Mouse (Mus musculus): ENCODE data around the gene Ceacam9.
A peak's percentile ranks its signal among the peaks of the same experiment; 100 is the strongest.
"Not testable (repeated sequence)": the region's sequence is repeated elsewhere in the genome, so short reads cannot be mapped to it uniquely, and the experiment has no call there.

Gene Ceacam9

DNA sequence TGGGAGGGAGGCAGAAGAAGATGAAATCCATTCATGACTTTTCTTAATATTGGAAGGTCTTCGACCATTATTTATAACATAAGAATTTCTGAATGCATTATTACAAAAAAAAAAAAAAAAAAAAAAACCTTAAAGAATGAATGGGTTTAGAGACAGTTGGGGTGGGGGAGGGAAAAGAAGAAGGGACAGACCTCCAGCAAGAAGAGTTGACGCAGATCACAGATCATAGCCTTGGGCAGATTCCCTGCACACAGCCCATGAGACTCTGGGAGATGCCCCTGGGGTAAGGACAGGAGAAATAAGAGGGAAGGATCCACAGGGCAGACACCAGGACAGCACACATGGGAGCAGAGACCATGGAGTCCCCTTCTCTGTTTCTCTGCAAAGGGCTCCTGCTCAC, at the start of gene Ceacam9:
TSS of gene Ceacam9 (plus strand) at position 301 of the 400 bp plus-strand sequence.
- DNase-seq (ENCODE audit: extremely low spot score), result no peak

DNA sequence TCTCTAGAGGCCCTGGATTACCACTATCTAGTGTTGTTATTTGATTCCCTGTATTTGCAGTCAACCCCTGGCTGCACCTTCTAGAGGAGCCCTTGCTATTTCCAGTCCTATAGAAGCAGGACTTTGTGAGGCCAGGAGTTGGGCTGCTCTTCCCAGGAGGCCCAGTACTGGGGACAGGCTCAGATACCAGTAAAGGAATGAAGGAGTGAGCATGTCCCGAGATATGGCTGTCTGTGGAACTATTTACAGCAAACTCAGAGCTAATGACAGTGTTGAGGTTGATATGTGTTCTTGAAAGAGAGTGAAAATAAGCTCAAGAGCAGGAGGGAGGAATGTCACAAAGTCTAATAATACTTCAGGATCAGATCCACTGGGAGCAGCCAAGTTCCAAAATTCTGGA, 47.9 kb upstream of the Ceacam9 start:
- no peak for DNase-seq (ENCODE audit: extremely low spot score)

DNA sequence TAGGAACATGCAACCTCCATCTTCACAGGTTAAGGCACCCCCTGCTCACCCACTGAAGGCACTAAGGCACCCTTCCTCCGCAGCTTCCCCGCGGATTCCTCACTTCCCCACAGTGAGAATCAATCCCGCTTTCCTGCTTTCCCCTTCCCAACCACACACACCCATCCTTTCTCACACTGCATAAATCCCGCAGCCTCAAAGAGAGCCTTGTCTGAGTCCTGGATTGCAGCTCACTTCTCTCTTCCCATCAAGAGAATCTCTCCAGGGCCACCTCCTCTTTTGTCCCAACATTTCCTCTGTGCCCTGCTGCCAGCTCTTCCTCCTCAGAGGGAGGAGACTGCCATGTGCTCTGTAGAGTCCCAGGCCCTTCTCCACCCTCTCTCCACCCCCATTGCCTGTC, 47.0 kb upstream of the Ceacam9 start:
- DNase-seq (ENCODE audit: extremely low spot score), result not testable (repeated sequence)

DNA sequence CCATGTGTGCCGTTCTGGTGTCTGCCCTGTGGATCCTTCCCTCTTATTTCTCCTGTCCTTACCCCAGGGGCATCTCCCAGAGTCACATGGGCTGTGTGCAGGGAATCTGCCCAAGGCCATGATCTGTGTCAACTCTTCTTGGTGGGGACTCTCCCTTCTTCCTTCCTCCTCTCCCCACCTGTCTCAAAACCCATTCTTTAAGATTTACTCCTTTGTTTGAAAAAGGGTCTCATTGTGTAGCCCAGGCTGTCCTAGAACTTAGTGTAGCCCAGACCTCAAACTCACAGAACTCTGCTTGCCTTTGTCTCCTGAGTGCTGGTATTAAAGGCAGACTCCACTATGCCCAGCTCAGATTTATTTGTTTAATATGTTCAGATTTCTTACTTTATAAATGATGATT, 46.1 kb upstream of the Ceacam9 start, which contains the start of gene Ceacam15:
TSS of gene Ceacam15 (minus strand) at position 101 of the 400 bp plus-strand sequence.
- no peak for DNase-seq (ENCODE audit: extremely low spot score)

- DNase-seq (ENCODE audit: extremely low spot score), result not testable (repeated sequence)
Measured at GRCm38 (mm10) chr7:16680194-16680593, 41.5 kb upstream of the Ceacam9 start.

DNA sequence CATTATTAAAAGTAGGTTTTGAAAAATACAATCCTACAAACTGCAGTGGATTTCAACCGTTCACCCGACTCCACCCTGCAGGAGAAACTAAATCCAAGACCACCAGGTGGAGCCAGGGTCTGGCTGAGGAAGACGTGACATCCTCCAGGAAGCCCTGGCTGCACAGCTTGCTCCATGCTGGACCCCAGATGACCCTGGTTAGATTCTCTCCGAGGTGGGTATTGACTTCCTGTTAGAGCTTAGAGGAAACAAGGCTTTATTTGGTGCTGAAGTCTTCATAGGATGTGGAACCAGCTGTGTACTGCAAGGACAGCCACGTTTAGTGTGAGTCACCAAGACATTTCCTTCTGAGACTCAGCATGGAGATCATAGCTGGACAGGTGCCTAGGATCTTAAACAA, 32.5 kb upstream of the Ceacam9 start:
- DNase-seq (ENCODE audit: extremely low spot score), result no peak

DNA sequence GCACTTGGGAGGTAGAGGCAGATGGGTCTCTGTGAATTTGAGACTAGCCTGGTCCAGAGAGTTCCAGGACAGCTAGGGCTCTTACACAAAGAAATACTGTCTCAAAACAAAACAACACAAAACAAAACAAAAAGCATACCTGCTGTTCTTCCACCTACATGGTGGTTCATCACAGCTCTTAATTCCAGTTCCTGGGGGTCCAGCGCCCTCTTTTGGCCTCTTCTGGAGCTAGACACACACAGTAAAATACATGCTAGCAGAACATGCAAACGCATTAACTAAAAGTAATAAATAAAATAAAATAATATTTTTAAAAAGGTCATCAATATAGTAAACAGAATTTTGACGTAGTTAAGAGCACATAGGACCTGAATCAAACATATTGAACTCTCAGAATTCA, 26.7 kb upstream of the Ceacam9 start:
- DNase-seq (ENCODE audit: extremely low spot score), result no peak

DNA sequence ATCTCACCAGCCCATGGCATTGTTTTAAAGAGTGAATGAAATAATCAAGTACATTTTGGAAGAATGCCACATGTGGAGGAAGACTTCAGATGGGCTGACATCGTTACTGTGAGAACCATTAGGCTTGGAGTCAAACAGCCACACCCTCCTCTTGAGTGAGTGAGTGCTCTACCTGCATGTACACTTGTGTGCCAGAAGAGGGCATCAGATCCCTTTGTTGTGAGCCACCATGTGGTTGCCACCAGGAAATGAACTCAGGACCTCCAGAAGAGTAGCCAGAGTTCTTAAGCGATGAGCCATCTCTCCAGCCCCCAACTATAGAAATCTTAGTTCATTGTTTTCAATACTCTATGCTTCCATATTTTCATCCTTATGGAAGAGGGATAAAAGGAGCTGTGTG, 22.7 kb upstream of the Ceacam9 start:
- DNase-seq (ENCODE audit: extremely low spot score), result no peak

GRCm38 (mm10) chr7:16700583-16700982, 21.1 kb upstream of the Ceacam9 start:
- DNase-seq (ENCODE audit: extremely low spot score), result no peak

GRCm38 (mm10) chr7:16706385-16706784, 15.3 kb upstream of the Ceacam9 start:
- DNase-seq (ENCODE audit: extremely low spot score), result no peak

GRCm38 (mm10) chr7:16708244-16708643, 13.5 kb upstream of the Ceacam9 start:
- no peak for DNase-seq (ENCODE audit: extremely low spot score)

- DNase-seq (ENCODE audit: extremely low spot score), result no peak
Measured at GRCm38 (mm10) chr7:16710604-16711003, 11.1 kb upstream of the Ceacam9 start.

DNA sequence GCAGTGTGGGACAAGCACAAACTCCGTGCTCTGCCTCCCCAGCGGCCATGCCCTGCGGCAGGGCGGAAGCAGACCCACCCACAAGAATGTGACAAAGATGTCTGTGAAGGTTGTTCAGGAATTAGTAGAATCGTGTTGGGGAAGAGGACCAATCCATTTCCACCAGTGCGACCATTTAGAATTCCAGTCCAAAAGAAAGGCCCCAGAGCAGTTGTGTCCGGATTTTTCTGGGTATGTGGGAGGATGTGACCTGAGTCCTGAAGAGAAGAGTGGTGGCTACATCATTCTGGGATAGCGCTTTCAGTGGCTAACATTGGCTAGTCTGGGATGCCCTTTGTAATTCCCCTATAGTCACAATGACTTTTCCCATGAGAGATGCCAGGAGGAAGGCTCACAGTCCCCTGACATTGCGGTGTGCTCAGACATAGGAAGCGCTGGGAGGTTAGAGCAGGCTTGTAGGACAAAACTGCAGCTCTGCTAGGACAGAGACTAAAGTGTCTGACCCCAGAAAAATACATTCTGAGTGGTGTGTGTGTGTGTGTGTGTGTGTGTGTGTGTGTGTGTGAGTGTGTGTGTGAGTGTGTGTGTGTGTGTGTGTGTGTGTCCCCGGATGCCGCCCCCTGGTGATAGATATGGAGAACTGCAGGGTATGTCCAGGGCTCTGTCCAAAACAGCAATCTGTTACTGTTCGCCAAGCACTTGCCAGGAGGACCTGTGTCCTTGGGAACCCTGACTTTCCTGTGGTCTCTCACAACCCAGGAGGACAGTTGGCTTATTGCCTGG, 8.9 kb upstream of the Ceacam9 start:
- DNase-seq (ENCODE audit: extremely low spot score), result no peak

DNA sequence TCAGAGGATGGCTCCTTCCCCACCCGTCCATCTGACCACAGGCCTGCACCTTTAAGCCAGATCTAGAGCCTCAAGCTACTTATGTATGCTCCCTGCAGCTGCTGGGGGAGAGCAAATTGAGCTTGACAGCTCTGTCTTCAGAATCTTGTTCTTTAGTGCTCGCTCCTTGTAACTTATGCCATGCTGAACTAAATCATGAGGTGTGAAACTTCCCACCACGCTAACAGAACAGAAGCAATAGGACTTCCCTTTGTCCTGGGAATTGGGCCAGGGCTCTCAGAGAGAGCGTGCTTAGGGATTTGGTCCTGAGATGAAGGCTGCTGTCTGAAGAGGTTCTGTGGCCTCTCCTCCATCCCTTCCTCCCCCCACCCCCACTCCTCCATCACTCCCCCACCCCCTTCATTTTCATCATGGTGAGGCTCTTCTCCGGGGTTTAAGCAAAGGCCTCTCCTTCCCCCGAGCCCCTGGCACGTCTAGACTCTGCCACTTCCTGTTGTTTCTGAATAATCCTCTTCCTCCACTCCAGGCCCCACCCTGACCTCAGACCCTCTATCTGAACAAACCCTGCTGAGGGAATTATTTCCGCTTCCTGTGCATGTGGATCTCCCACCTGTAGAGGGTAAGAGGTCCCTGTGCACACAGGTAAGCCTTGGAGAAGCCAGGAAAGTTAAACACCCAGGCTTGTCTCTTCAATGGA, 5.1 kb upstream of the Ceacam9 start:
- not testable (repeated sequence) for DNase-seq (ENCODE audit: extremely low spot score)

GRCm38 (mm10) chr7:16722490-16722889, 761 bp downstream of the Ceacam9 start:
- not testable (repeated sequence) for DNase-seq (ENCODE audit: extremely low spot score)

- DNase-seq (ENCODE audit: extremely low spot score), result peak; percentile 76
Measured at GRCm38 (mm10) chr7:16728596-16729348, 7.0 kb downstream of the Ceacam9 start.

- peak; percentile 63 for DNase-seq (ENCODE audit: extremely low spot score)
Measured at GRCm38 (mm10) chr7:16729563-16729962, 7.8 kb downstream of the Ceacam9 start.

GRCm38 (mm10) chr7:16730791-16731190, 9.1 kb downstream of the Ceacam9 start:
- no peak for DNase-seq (ENCODE audit: extremely low spot score)

GRCm38 (mm10) chr7:16731893-16732422, 10.2 kb downstream of the Ceacam9 start:
- no peak for DNase-seq (ENCODE audit: extremely low spot score)

- peak; percentile 29 for DNase-seq (ENCODE audit: extremely low spot score)
Measured at GRCm38 (mm10) chr7:16737606-16738072, 15.9 kb downstream of the Ceacam9 start.

- peak; percentile 95 for DNase-seq (ENCODE audit: extremely low spot score)
Measured at GRCm38 (mm10) chr7:16738073-16738696, 16.5 kb downstream of the Ceacam9 start, which contains the start of gene Ap2s1. TSS of gene Ap2s1 (plus strand) at chr7:16738410.
